Mouse (Mus musculus): ENCODE data around the gene Rab22a. TPM values are rescaled to one million over a fixed set of nuclear protein-coding genes. Genes with fewer than 3 reads are reported as not detected.

Gene Rab22a
- polyA plus RNA-seq, 1 experiment from 2014 or later = 14.5 TPM

GRCm38 (mm10) chr2:173748961-173749659, 89.5 kb downstream of the Rab22a start:
- no peak overlapping the region for H3K4me3 ChIP-seq (replicated peaks)
- H3K27ac ChIP-seq = no peak overlapping the region
- no peak overlapping the region for H3K9ac ChIP-seq
- no peak overlapping the region for H3K4me2 ChIP-seq
- H3K4me1 ChIP-seq (replicated peaks) = peaks cover 33% of the 10 kb centered on the region
- WGBS (ENCODE audit: insufficient replicate concordance) = 75% methylated on average over 2 of the region's 2 CpGs
- H3K36me3 ChIP-seq = no peaks in the 10 kb centered on the region
- no peaks in the 10 kb centered on the region for H3K27me3 ChIP-seq
- DNase-seq (no peak), ATAC-seq (ENCODE audit: low read depth) (no peak)
- no peaks in the 10 kb centered on the region for H3K9me3 ChIP-seq (replicated peaks)

DNA sequence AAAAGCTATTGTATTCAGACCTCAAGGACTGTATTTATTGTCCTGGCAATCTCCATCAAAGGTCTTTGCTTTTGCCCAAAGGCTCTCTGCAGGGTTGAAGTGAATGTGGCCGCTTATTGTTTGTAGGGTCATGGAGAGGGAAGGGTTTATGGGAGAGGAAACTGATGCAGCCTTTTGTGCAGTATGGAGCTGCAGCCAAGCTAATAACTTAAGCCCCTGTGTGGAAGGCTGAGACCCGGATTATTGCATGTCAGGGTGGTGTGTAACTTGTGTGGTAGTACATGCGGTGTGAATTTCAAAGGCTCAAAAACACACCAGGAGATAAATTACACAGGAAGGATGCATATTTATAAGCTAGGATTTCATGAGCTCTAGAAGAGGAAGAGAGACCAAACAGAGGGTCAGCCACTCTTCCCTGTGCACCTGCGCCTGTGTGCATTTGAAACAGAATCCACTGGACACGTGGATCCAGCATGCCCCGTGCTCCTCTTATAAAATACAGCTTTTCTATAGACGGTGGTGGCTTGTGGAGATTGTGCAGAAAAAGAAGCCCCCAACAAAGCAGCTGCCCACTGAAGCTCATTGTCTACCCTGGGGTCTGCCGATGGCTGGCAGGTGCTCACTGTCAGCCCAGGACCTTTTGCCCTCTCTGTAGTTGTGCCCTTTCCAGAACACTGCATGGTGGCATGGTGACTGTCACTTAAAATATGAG, 96.0 kb downstream of the Rab22a start:
- DNase-seq = no peak
- no peak overlapping the region for H3K4me2 ChIP-seq
- H3K27ac ChIP-seq = no peak overlapping the region
- no peaks in the 10 kb centered on the region for H3K27me3 ChIP-seq
- H3K4me1 ChIP-seq (replicated peaks) = peaks cover 12% of the 10 kb centered on the region
- WGBS (ENCODE audit: insufficient replicate concordance) = 74% methylated on average over 8 of the region's 8 CpGs
- no peak for ATAC-seq (ENCODE audit: low read depth)
- H3K9me3 ChIP-seq (replicated peaks) = no peaks in the 10 kb centered on the region
- no peaks in the 10 kb centered on the region for H3K36me3 ChIP-seq
- no peak overlapping the region for H3K9ac ChIP-seq
- no peak overlapping the region for H3K4me3 ChIP-seq (replicated peaks)

Small RNA genes within 50 kb of the gene (microRNA-seq; reads per million reads assigned to microRNA genes)
- gene Mir6340 = not detected

Other genes with a start within 250 kb of the Rab22a start
- not detected in 2 replicates for gene 1700021F07Rik, start 137.2 kb upstream of the Rab22a start, polyA plus RNA-seq (2015; fragmentation: Nextera tagmentation; extraction: Ambion mirVana)
- gene Ankrd60, start 81.4 kb upstream of the Rab22a start, polyA plus RNA-seq (2015; fragmentation: Nextera tagmentation; extraction: Ambion mirVana) = not detected in 2 replicates
- gene 1700010B08Rik, start 59.7 kb downstream of the Rab22a start, polyA plus RNA-seq (2015; fragmentation: Nextera tagmentation; extraction: Ambion mirVana) = not detected in 2 replicates
- 5.7 and 6.5 TPM in 2 replicates for gene Vapb, start 77.8 kb downstream of the Rab22a start, polyA plus RNA-seq (2015; fragmentation: Nextera tagmentation; extraction: Ambion mirVana)